Comparison of ENCODE assay signal across 8 mouse cellular contexts in genomic region chr11:75213372-75214080, GRCm38 (mm10). TPM values are rescaled to one million over a fixed set of nuclear protein-coding genes. Genes with fewer than 3 reads are reported as not detected.
DNase-seq lines count a peak whose midpoint lies in the region; ATAC-seq and TF ChIP-seq lines count a peak whose summit lies in the region.

No protein-coding gene starts in this region.

- ATAC-seq in embryonic facial prominence, embryonic 13.5 days (ENCODE audit: insufficient number of reproducible peaks, insufficient read depth, low FRiP score, low TSS enrichment, low read depth): no peak
- peak; percentile 57 for ATAC-seq in hindbrain, embryonic 15.5 days (ENCODE audit: low FRiP score, low read depth)
- no peak for ATAC-seq in activated CD4-positive, CD25-positive, alpha-beta regulatory T cell, adult 4 months

- no peaks in the 10 kb centered on the region for H3K9me3 ChIP-seq in embryonic facial prominence, embryonic 13.5 days
- H3K9me3 ChIP-seq in hindbrain, embryonic 15.5 days: no peaks in the 10 kb centered on the region

- 0 out of 2 replicates have a peak, but pooled peaks cover 4% of the 10 kb centered on the region for H3K27me3 ChIP-seq in embryonic facial prominence, embryonic 13.5 days
- H3K27me3 ChIP-seq in hindbrain, embryonic 15.5 days: no peaks in the 10 kb centered on the region
- H3K27me3 ChIP-seq in liver, adult 2 months (ENCODE audit: control insufficient read depth, insufficient read depth, low read length): no peaks in the 10 kb centered on the region

- no peak for TF ChIP-seq POLR2A in liver, adult 2 months (IDR thresholded peaks at IDR 0.05; ENCODE audit: extremely low read depth, insufficient read depth, low read length)

- peak overlapping the region; percentile 66 for H3K9ac ChIP-seq in embryonic facial prominence, embryonic 13.5 days
- peak overlapping the region; percentile 44 for H3K9ac ChIP-seq in hindbrain, embryonic 15.5 days
- H3K9ac ChIP-seq in liver, adult 2 months (ENCODE audit: low read depth, low read length): peak overlapping the region; percentile 54

- peaks cover 31% of the 10 kb centered on the region for H3K4me1 ChIP-seq in embryonic facial prominence, embryonic 13.5 days
- H3K4me1 ChIP-seq in hindbrain, embryonic 15.5 days (replicated peaks): peaks cover 42% of the 10 kb centered on the region
- peaks cover 35% of the 10 kb centered on the region for H3K4me1 ChIP-seq in liver, adult 2 months (ENCODE audit: control insufficient read depth, insufficient read depth, low read length)

- peak; percentile 69 to 76 for DNase-seq in urinary bladder, adult 18-20 months (ENCODE audit: low spot score in 2 of 2)
- no peak for DNase-seq in urinary bladder, postnatal 10 days (ENCODE audit: low spot score)
- peak; percentile 91 for DNase-seq in liver, adult 2 months (ENCODE audit: extremely low read depth, low read depth, low spot score)
- DNase-seq in neural tube, embryonic 10.5 days (ENCODE audit: extremely low spot score, low spot score): peak; percentile 52
- no peak for DNase-seq in left cerebral cortex, postnatal 14 days (ENCODE audit: low spot score in 2 of 2)

- H3K4me3 ChIP-seq in embryonic facial prominence, embryonic 13.5 days: peak overlapping the region; percentile 36
- H3K4me3 ChIP-seq in hindbrain, embryonic 15.5 days: peak overlapping the region; percentile 27
- peak overlapping the region; percentile 24; the same call in 1 of the 2 replicates for H3K4me3 ChIP-seq in liver, adult 2 months (ENCODE audit: insufficient read depth, low read depth, low read length)

- H3K4me2 ChIP-seq in embryonic facial prominence, embryonic 13.5 days: peak overlapping the region; percentile 73
- peak overlapping the region; percentile 60 for H3K4me2 ChIP-seq in hindbrain, embryonic 15.5 days

- no peak for TF ChIP-seq CTCF in liver, adult 2 months (IDR thresholded peaks at IDR 0.05; ENCODE audit: low read depth, low read length)

- WGBS in embryonic facial prominence, embryonic 13.5 days: 4% methylated on average over 35 of the region's 35 CpGs
- 4% methylated on average over 35 of the region's 35 CpGs for WGBS in hindbrain, embryonic 15.5 days
- WGBS in liver, adult 2 months: 17% methylated on average over 35 of the region's 35 CpGs

- H3K36me3 ChIP-seq in embryonic facial prominence, embryonic 13.5 days: no peaks in the 10 kb centered on the region
- no peaks in the 10 kb centered on the region for H3K36me3 ChIP-seq in hindbrain, embryonic 15.5 days
- H3K36me3 ChIP-seq in liver, adult 2 months (ENCODE audit: control insufficient read depth, insufficient read depth, low read length): no peaks in the 10 kb centered on the region

- H3K27ac ChIP-seq in embryonic facial prominence, embryonic 13.5 days: no peak overlapping the region
- peak overlapping the region; percentile 35; the same call in 1 of the 2 replicates for H3K27ac ChIP-seq in hindbrain, embryonic 15.5 days (replicated peaks)
- peak overlapping the region; percentile 92 for H3K27ac ChIP-seq in liver, adult 2 months (replicated peaks; ENCODE audit: insufficient read depth, low read depth, low read length)

- H3K79me2 ChIP-seq in liver, adult 2 months (ENCODE audit: control insufficient read depth, insufficient read depth, low read length): peaks cover 20% of the 10 kb centered on the region; the same call in 1 of the 2 replicates

- intact Hi-C loops in left cerebral cortex, postnatal 14 days (cut with DNase I): no loop called here

RNA-seq across cellular contexts. Expression of gene Rtn4rl1, which starts 19.9 kb away (rescaled TPM):
- polyA plus RNA-seq in embryonic facial prominence, embryonic 13.5 days (2015; fragmentation: Nextera tagmentation; extraction: Ambion mirVana): 6.0 and 7.1 TPM in 2 replicates
- polyA plus RNA-seq in hindbrain, embryonic 15.5 days (2015; fragmentation: Nextera tagmentation; extraction: Ambion mirVana): 11.7 and 12.6 TPM in 2 replicates
- 1.3 and 2.4 TPM in 2 replicates for total RNA-seq in liver, adult 2 months (2014; rRNA removed)
- polyA plus RNA-seq in liver, adult 2 months (2012; rRNA removed): 9.5 and 10.0 TPM in 2 replicates
- 1 to 10 TPM; 1.6 to 1.8 TPM for polyA plus RNA-seq in activated CD4-positive, CD25-positive, alpha-beta regulatory T cell, adult 4 months (2017; shearing (Covaris generic))
- 10 to 100 TPM; 59.5 to 65.9 TPM for total RNA-seq in left cerebral cortex, postnatal 14 days (2021)

RNA-seq across cellular contexts. Expression of gene Dph1, which starts 22.5 kb away (rescaled TPM):
- 20.8 and 24.5 TPM in 2 replicates for polyA plus RNA-seq in embryonic facial prominence, embryonic 13.5 days (2015; fragmentation: Nextera tagmentation; extraction: Ambion mirVana)
- polyA plus RNA-seq in hindbrain, embryonic 15.5 days (2015; fragmentation: Nextera tagmentation; extraction: Ambion mirVana): 14.0 and 15.9 TPM in 2 replicates
- 11.3 and 14.2 TPM in 2 replicates for total RNA-seq in liver, adult 2 months (2014; rRNA removed)
- 49.1 and 53.5 TPM in 2 replicates for polyA plus RNA-seq in liver, adult 2 months (2012; rRNA removed)
- polyA plus RNA-seq in activated CD4-positive, CD25-positive, alpha-beta regulatory T cell, adult 4 months (2017; shearing (Covaris generic)): 1 to 10 TPM; 8.3 to 9.6 TPM
- total RNA-seq in left cerebral cortex, postnatal 14 days (2021): 10 to 100 TPM; 22.0 to 23.7 TPM

RNA-seq across cellular contexts. Expression of gene Ovca2, which starts 34.9 kb away (rescaled TPM):
- 28.7 and 30.4 TPM in 2 replicates for polyA plus RNA-seq in embryonic facial prominence, embryonic 13.5 days (2015; fragmentation: Nextera tagmentation; extraction: Ambion mirVana)
- 14.3 and 14.8 TPM in 2 replicates for polyA plus RNA-seq in hindbrain, embryonic 15.5 days (2015; fragmentation: Nextera tagmentation; extraction: Ambion mirVana)
- 6.7 and 6.9 TPM in 2 replicates for total RNA-seq in liver, adult 2 months (2014; rRNA removed)
- polyA plus RNA-seq in liver, adult 2 months (2012; rRNA removed): 5.7 and 8.0 TPM in 2 replicates
- polyA plus RNA-seq in activated CD4-positive, CD25-positive, alpha-beta regulatory T cell, adult 4 months (2017; shearing (Covaris generic)): 10 to 100 TPM; 28.4 to 32.8 TPM
- total RNA-seq in left cerebral cortex, postnatal 14 days (2021): 10 to 100 TPM; 10.0 to 10.2 TPM

RNA-seq across cellular contexts. Expression of gene Hic1, which starts 44.2 kb away (rescaled TPM):
- polyA plus RNA-seq in embryonic facial prominence, embryonic 13.5 days (2015; fragmentation: Nextera tagmentation; extraction: Ambion mirVana): 8.2 and 9.7 TPM in 2 replicates
- polyA plus RNA-seq in hindbrain, embryonic 15.5 days (2015; fragmentation: Nextera tagmentation; extraction: Ambion mirVana): 4.2 and 4.8 TPM in 2 replicates
- total RNA-seq in liver, adult 2 months (2014; rRNA removed): 1.1 and 1.8 TPM in 2 replicates
- polyA plus RNA-seq in liver, adult 2 months (2012; rRNA removed): 3.8 and 4.3 TPM in 2 replicates
- polyA plus RNA-seq in activated CD4-positive, CD25-positive, alpha-beta regulatory T cell, adult 4 months (2017; shearing (Covaris generic)): under 1 TPM in 1 of 2 experiments, not detected in 1; 0.38 TPM
- total RNA-seq in left cerebral cortex, postnatal 14 days (2021): 1 to 10 TPM; 5.0 to 5.2 TPM

Comparison
In these comparisons a context has a peak if more than half of its experiments do, and no peak if none do; other contexts are left out.
1. DNase-seq: peak in urinary bladder, adult 18-20 months (2 of 2), liver, adult 2 months (single experiment) and neural tube, embryonic 10.5 days (single experiment); none in urinary bladder, postnatal 10 days (single experiment) and left cerebral cortex, postnatal 14 days (0 of 2).
2. Peak in every context shown above with its lines, with median percentiles within 50 percentile points of each other: H3K4me3 ChIP-seq and H3K9ac ChIP-seq.